Mouse (Mus musculus) gastrocnemius, adult 8-10 months (tissue): Measurements from ENCODE around the gene Dgki. TPM values are rescaled to one million over a fixed set of nuclear protein-coding genes. Genes with fewer than 3 reads are reported as not detected.

Source experiments
- DNase-seq, 2 experiments: peaks; one replicate each; pipeline ENCODE4 v3.0.0; 2022; ENCODE audit warnings: low spot score in 2 of 2
- total RNA-seq, 4 experiments: library from RNA; stranded (reverse); gene quantifications; 2 replicates each; pipeline ENCODE4 v1.2.4; 2022

Dgki gene
- total RNA-seq, 4 experiments from 2014 or later, result 0.11 to 0.17 (median 0.16) TPM; not detected in 1

DNA sequence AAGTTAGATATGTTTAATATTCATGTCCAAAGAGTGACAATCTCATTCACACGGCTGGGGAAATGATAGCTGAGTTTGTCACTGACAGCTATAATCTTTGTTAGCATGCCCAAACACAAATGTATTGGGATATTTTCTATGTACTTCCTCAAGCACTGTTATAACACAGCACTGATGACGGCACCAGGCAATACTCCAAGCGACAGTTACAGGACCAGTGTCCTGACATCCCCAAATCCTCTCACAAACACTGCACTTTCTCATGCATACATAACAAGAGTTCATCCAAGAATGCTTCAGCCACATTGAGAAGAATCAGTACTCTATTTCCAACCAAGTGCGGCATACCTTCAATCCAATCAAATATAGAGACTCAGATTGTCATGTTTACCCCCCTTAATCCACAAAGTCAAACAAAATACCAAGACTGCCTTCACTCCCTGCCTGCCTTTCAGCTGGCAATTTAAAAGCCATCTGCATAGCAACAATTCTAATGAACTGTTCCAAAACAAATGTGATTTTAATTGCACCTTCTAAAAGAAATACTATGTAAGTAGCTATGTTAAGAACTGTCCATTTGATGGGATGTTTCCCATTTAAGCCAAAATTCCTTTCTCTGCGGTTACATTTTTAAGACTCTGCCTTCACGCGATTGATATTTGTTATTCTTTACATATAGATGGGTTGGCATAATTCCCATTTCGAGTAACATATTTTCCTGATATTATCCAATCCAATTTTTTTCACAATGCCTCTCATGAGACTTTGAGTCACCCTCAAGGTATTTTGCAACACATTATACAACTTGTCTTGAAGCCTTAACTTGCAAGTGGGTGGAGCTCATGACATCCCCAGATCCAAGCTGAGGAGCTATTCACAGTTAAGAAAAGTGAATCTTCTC is 273.4 kb downstream of the Dgki start:
- no peak for DNase-seq

- no peak for DNase-seq
These were observed 283.9 kb downstream of the Dgki start for GRCm38 (mm10) chr6:37016046-37016445.

- DNase-seq, result no peak
These were observed 288.4 kb downstream of the Dgki start for GRCm38 (mm10) chr6:37011597-37011996.

GRCm38 (mm10) chr6:37007573-37007972 is 292.4 kb downstream of the Dgki start:
- DNase-seq, result no peak

DNA sequence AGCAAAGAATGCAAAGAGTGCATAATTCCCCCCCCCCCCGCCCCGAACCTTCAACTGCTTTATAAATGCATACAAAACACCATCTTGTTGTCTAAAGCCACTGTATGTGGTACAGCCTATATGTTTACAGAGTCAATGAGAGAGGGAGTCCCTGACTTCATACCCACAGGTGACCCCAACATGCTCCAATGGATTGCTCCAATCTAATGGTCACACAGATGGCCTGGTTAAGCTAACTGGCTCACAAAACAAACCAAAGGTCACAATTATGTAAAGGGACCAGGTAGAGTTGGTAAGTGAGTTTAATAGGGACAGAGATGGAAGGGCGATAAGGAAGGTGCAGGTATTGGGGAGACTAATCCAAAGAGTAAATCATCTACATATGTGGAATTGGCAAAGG is 295.1 kb downstream of the Dgki start:
- DNase-seq, result no peak

DNA sequence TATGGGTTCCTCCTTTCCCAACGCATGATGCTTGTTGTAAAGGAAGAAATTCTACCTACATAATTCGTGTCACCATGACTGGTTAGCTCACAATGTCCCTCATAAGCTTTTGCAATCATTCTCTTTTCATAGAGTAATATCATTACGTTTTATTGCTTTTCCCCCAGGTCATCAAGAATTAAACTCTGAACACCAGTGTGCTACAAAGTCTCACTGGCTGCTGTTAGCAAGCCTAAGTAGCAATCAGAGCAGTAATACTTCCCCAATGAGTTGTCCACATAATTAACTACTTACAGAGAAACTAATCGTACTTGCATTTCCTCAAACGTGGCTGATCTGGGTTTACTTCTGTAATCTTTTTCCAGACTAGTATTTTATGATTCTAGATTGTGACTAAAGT is 296.7 kb downstream of the Dgki start:
- no peak for DNase-seq

DNA sequence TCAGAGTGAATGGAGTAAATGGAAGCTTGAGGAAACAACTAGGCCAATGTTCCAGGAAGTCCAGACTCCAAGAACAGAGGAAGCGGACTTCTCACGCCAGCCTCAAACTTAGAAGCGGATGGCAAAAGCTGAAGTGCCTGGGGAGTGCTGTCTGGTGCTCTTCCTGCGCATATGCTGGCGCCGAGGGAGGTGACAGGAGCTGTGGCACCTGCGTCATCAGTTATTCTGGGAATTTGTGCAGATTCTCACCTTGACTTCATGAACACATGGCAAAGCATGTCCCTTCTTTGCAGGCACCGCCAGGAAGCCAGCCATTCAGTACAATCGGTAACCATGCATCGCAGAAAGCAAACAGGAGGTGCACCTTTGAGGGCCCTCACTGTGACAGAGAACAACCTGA is 301.0 kb downstream of the Dgki start:
- no peak for DNase-seq

- no peak for DNase-seq
These were observed 305.7 kb downstream of the Dgki start for GRCm38 (mm10) chr6:36994329-36994728.

DNA sequence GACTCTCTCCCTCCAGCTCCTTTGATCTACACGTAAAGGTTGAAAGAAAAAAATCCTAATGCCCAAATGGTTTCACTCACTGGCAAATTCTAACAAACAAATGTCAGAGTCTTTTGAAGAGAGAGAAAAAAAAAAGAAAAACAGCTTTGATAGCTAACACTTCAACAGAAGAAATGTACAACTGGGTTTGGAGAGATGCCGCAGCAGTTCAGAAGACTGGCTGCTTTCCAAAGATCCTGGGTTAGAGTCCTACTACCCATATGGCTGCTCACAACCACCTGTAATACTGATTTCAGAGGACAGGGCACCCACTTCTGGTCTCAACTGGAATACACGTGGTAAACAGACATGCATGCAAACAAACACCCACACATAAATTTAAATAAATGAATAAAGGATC is 309.8 kb downstream of the Dgki start:
- no peak for DNase-seq

DNA sequence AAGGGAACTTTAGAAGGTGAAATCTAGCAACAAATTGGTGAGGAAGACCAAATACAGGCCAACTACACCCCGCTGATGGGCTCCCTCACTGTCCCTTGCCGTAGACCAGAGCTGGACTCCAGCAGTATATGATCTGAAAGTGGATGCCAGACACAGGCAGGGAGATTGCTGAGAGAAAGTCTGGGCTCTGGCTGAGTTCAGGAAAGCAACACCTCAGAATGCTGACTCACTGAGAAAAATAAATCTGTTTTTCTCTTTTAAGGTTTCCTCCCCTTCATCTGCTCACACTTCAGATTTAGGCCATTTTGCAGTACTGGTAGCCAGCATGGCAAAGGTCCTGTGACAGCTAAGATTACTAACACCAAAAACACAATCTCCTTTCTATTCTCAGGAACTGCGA is 311.2 kb downstream of the Dgki start:
- no peak for DNase-seq

- DNase-seq, result no peak
These were observed 318.3 kb downstream of the Dgki start for GRCm38 (mm10) chr6:36981646-36982045.

DNA sequence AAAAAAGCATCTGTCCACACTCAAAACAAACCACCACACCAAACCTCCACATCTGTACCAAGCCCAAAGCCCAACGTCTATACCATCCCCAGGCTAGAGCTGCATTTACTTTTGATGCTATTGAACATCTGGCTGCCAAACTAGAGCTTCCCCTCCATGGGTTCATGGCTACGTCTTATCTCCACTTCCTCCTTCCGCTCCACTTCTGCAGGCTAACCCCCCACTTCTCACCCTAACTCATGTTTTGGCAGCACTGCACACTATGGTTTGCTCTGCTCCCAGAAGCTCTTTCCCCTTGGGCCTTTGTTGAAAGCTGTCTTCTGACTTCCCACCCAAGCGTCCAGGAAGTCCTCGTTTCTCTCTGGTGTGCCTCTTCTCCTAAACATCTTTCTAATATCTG is 319.5 kb downstream of the Dgki start:
- DNase-seq, result no peak

DNA sequence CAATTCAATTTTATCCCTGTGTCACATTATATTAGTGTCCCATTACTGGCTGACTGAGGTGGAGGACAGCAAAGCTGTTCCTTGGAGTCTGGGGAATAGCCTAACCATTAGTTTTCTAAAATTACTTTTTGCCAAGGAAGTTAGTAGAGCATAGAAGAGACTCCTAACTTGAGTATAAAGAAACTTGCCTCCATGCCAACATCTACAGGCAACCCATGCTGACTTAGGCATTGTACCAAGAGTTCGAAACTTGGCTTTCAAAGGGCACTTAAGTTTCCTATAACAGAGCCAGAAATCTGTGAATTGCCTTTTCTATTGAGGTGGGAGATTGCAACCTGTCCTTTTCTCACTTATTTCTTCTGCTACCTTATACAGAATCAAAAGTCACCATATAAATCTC is 321.8 kb downstream of the Dgki start:
- DNase-seq, result no peak

- no peak for DNase-seq
These were observed 326.9 kb downstream of the Dgki start for GRCm38 (mm10) chr6:36973096-36973495.

DNA sequence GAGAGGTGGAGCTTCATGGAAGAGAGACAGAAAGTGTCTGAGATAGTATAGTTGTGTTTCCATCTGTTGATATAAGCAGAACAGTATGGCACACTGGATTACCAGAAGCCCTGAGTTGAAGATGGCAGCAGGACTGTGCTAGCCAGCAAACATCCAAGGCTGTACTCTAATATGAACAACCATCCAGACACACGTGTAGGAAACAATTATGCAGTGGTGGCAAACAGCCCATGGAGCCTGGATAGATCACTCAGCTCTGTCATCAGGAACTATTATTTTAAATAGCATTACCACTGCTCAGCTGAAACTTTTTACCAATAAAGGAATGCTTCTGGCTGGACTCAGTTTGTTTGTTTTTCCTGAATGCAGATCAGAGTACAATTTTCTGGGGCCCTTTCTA is 327.5 kb downstream of the Dgki start:
- no peak for DNase-seq

DNA sequence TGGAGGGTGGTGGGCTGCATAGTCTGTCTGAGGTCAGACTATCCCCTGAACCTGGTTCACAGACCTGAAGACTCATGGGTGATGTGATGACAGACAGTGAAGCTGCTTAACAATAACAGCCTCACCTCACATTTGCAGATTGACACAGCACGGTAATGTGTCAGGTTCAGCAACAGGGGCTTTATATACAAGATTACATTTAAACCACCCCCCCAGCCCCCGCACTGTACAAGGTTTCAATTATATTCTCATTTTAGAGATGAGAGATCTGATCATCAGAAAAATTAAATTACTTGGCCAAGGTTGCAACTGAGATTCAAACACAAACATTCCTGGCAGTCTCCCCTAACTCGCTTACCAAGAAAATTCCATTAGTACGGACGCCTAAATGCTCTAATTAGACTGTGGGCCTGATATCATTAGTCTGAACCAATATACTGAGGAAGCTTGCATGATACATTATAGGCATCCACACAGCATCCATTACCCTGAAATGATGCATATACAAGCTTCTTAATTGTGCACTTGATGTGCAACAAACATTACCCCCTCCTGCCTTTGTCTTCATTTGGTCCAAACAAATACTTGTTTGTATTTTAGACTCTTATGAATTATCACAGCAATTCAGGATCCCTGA is 330.6 kb downstream of the Dgki start:
- DNase-seq, result no peak

DNA sequence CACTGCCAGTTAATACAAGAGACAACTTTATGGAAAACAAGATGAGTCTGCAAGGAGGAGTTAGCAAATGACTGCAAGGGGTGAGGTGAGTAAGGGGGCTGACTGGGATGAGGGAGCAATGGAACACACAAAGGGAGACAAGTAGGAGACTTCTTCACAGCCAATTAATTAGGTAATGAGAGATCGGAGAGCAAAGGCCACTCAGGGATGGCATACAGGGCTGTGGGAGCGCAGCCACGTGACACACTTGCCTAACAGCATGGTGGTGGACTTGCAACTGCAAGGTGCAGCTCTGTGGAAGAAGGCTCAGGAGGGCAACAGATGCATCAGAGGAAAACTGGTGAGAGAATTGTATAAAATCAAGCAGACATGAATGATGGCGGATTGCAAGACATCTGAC is 339.3 kb downstream of the Dgki start:
- no peak for DNase-seq

GRCm38 (mm10) chr6:36955293-36955692 is 344.7 kb downstream of the Dgki start:
- no peak for DNase-seq

GRCm38 (mm10) chr6:36950648-36951047 is 349.3 kb downstream of the Dgki start:
- no peak for DNase-seq

- DNase-seq, result no peak
These were observed 352.1 kb downstream of the Dgki start for GRCm38 (mm10) chr6:36947861-36948260.

GRCm38 (mm10) chr6:36937527-36937926 is 362.5 kb downstream of the Dgki start:
- no peak for DNase-seq

DNA sequence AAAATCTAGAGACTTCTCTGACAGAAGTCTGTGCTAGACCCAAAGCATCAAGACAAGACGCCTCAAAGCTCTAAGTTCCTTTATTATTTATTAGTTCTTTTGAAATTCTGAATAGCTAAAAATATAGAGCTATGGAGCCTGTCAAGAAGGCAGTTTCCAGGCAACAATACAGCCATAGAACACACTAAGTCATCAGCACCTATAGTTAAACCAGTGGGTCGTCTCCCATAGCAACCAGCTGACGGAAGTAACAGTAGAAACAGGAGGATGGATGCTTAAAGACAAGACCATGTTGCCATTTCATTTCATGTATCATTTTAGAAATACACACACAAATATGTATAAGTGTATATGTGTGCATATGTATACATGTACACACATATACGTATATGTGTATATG is 363.2 kb downstream of the Dgki start:
- no peak for DNase-seq

DNA sequence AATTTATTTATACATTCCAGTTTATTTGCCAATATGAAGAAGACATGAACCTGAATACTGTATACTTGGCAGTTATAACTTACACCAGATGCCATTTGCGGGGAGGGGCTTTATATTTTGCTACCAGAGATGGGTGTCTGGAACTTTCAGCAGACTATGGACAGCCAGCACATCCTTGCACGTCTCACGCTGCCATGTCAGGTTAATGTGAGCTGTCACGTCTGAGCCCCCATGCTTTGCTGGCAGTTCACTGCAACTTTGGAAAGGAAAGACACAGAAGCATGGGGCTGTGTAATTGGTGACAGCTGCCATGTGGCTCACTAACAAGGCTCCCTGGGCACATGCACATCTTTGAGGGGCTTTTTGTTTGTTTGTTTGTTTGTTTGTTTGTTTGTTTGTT is 368.5 kb downstream of the Dgki start:
- DNase-seq, result no peak
